Mouse (Mus musculus): Measurements from ENCODE around the gene Pdlim5. TPM values are rescaled to one million over a fixed set of nuclear protein-coding genes. Genes with fewer than 3 reads are reported as not detected.

Gene Pdlim5
- polyA plus RNA-seq, 1 experiment from 2014 or later: 17.5 TPM

GRCm38 (mm10) chr3:142436212-142436611 is 40.7 kb upstream of the Pdlim5 start:
- peak; percentile 85 for DNase-seq (ENCODE audit: low spot score, missing footprints)
- no peaks in the 10 kb centered on the region for H3K9me3 ChIP-seq (ENCODE audit: control insufficient read depth, low read length)
- H3K27ac ChIP-seq (ENCODE audit: low read depth, low read length): no peak overlapping the region
- H3K27me3 ChIP-seq (ENCODE audit: control insufficient read depth, insufficient read depth, low read length): no peaks in the 10 kb centered on the region
- H3K4me2 ChIP-seq: no peak overlapping the region
- no peaks in the 10 kb centered on the region for H3K36me3 ChIP-seq (ENCODE audit: control insufficient read depth, insufficient read depth, low read length)
- 71% methylated on average over 5 of the region's 5 CpGs for WGBS
- peaks cover 17% of the 10 kb centered on the region for H3K4me1 ChIP-seq (ENCODE audit: control insufficient read depth, insufficient read depth, low read length)
- H3K9ac ChIP-seq (ENCODE audit: low read length): no peak overlapping the region
- no peak overlapping the region for H3K4me3 ChIP-seq (ENCODE audit: low read depth, low read length)
- no peak for ATAC-seq (ENCODE audit: low FRiP score)

GRCm38 (mm10) chr3:142434786-142435168 is 39.3 kb upstream of the Pdlim5 start:
- no peaks in the 10 kb centered on the region for H3K27me3 ChIP-seq (ENCODE audit: control insufficient read depth, insufficient read depth, low read length)
- peaks cover 17% of the 10 kb centered on the region for H3K4me1 ChIP-seq (ENCODE audit: control insufficient read depth, insufficient read depth, low read length)
- DNase-seq (ENCODE audit: low spot score, missing footprints) (peak; percentile 86), ATAC-seq (ENCODE audit: low FRiP score) (peak; percentile 22)
- no peak overlapping the region for H3K9ac ChIP-seq (ENCODE audit: low read length)
- no peak overlapping the region for H3K4me3 ChIP-seq (ENCODE audit: low read depth, low read length)
- H3K27ac ChIP-seq (ENCODE audit: low read depth, low read length): no peak overlapping the region
- no peaks in the 10 kb centered on the region for H3K36me3 ChIP-seq (ENCODE audit: control insufficient read depth, insufficient read depth, low read length)
- 53% methylated on average over 4 of the region's 4 CpGs for WGBS
- no peak overlapping the region for H3K4me2 ChIP-seq
- no peaks in the 10 kb centered on the region for H3K9me3 ChIP-seq (ENCODE audit: control insufficient read depth, low read length)

GRCm38 (mm10) chr3:142434127-142434785 is 38.8 kb upstream of the Pdlim5 start:
- H3K9ac ChIP-seq (ENCODE audit: low read length): no peak overlapping the region
- no peaks in the 10 kb centered on the region for H3K36me3 ChIP-seq (ENCODE audit: control insufficient read depth, insufficient read depth, low read length)
- ATAC-seq (ENCODE audit: low FRiP score) (peak; percentile 95), DNase-seq (ENCODE audit: low spot score, missing footprints) (peak; percentile 90)
- WGBS: 38% methylated on average over 7 of the region's 7 CpGs
- H3K4me3 ChIP-seq (ENCODE audit: low read depth, low read length): no peak overlapping the region
- peak overlapping the region; percentile 31 for H3K27ac ChIP-seq (ENCODE audit: low read depth, low read length)
- no peak overlapping the region for H3K4me2 ChIP-seq
- H3K4me1 ChIP-seq (ENCODE audit: control insufficient read depth, insufficient read depth, low read length): peaks cover 13% of the 10 kb centered on the region
- no peaks in the 10 kb centered on the region for H3K9me3 ChIP-seq (ENCODE audit: control insufficient read depth, low read length)
- no peaks in the 10 kb centered on the region for H3K27me3 ChIP-seq (ENCODE audit: control insufficient read depth, insufficient read depth, low read length)

GRCm38 (mm10) chr3:142431481-142431880 is 36.0 kb upstream of the Pdlim5 start:
- ATAC-seq (ENCODE audit: low FRiP score): no peak
- WGBS: 83% methylated on average over 3 of the region's 3 CpGs

GRCm38 (mm10) chr3:142430048-142430447 is 34.6 kb upstream of the Pdlim5 start:
- Histone ChIP-seq H3K9ac (ENCODE audit: low read length) (no peak overlapping the region), H3K9me3 (ENCODE audit: control insufficient read depth, low read length) (no peaks in the 10 kb centered on the region), H3K36me3 (ENCODE audit: control insufficient read depth, insufficient read depth, low read length) (no peaks in the 10 kb centered on the region), H3K4me2 (no peak overlapping the region), H3K4me3 (ENCODE audit: low read depth, low read length) (no peak overlapping the region), H3K27me3 (ENCODE audit: control insufficient read depth, insufficient read depth, low read length) (no peaks in the 10 kb centered on the region), H3K27ac (ENCODE audit: low read depth, low read length) (no peak overlapping the region), H3K4me1 (ENCODE audit: control insufficient read depth, insufficient read depth, low read length) (peaks cover 16% of the 10 kb centered on the region)
- WGBS: 81% methylated on average over 4 of the region's 4 CpGs
- ATAC-seq (ENCODE audit: low FRiP score): no peak
- peak; percentile 73 for DNase-seq (ENCODE audit: low spot score, missing footprints)

More at GRCm38 (mm10) chr3:142431481-142431880, 36.0 kb upstream of the Pdlim5 start:
- Histone ChIP-seq H3K4me2 (no peak overlapping the region), H3K9me3 (ENCODE audit: control insufficient read depth, low read length) (no peaks in the 10 kb centered on the region), H3K9ac (ENCODE audit: low read length) (no peak overlapping the region), H3K27me3 (ENCODE audit: control insufficient read depth, insufficient read depth, low read length) (no peaks in the 10 kb centered on the region), H3K4me3 (ENCODE audit: low read depth, low read length) (no peak overlapping the region), H3K27ac (ENCODE audit: low read depth, low read length) (no peak overlapping the region), H3K36me3 (ENCODE audit: control insufficient read depth, insufficient read depth, low read length) (no peaks in the 10 kb centered on the region), H3K4me1 (ENCODE audit: control insufficient read depth, insufficient read depth, low read length) (peaks cover 16% of the 10 kb centered on the region)
- DNase-seq (ENCODE audit: low spot score, missing footprints): peak; percentile 77

GRCm38 (mm10) chr3:142426806-142427205 is 31.3 kb upstream of the Pdlim5 start:
- no peaks in the 10 kb centered on the region for H3K9me3 ChIP-seq (ENCODE audit: control insufficient read depth, low read length)
- no peak overlapping the region for H3K9ac ChIP-seq (ENCODE audit: low read length)
- H3K4me2 ChIP-seq: no peak overlapping the region
- H3K4me3 ChIP-seq (ENCODE audit: low read depth, low read length): no peak overlapping the region
- peaks cover 3% of the 10 kb centered on the region; the same call in 1 of the 2 replicates for H3K4me1 ChIP-seq (ENCODE audit: control insufficient read depth, insufficient read depth, low read length)
- ATAC-seq (ENCODE audit: low FRiP score) (peak; percentile 55; the same call in 1 of the 2 replicates), DNase-seq (ENCODE audit: low spot score, missing footprints) (peak; percentile 82)
- no peaks in the 10 kb centered on the region for H3K27me3 ChIP-seq (ENCODE audit: control insufficient read depth, insufficient read depth, low read length)
- WGBS: 18% methylated on average over 3 of the region's 3 CpGs
- H3K36me3 ChIP-seq (ENCODE audit: control insufficient read depth, insufficient read depth, low read length): no peaks in the 10 kb centered on the region
- H3K27ac ChIP-seq (ENCODE audit: low read depth, low read length): no peak overlapping the region

- Histone ChIP-seq H3K36me3 (ENCODE audit: control insufficient read depth, insufficient read depth, low read length) (no peaks in the 10 kb centered on the region), H3K9me3 (ENCODE audit: control insufficient read depth, low read length) (no peaks in the 10 kb centered on the region), H3K9ac (ENCODE audit: low read length) (no peak overlapping the region), H3K4me2 (no peak overlapping the region), H3K4me1 (ENCODE audit: control insufficient read depth, insufficient read depth, low read length) (peaks cover 3% of the 10 kb centered on the region; the same call in 1 of the 2 replicates), H3K27me3 (ENCODE audit: control insufficient read depth, insufficient read depth, low read length) (no peaks in the 10 kb centered on the region), H3K4me3 (ENCODE audit: low read depth, low read length) (no peak overlapping the region), H3K27ac (ENCODE audit: low read depth, low read length) (no peak overlapping the region)
- ATAC-seq (ENCODE audit: low FRiP score) (no peak), DNase-seq (ENCODE audit: low spot score, missing footprints) (no peak)
- WGBS: 55% methylated on average over 1 of the region's 1 CpGs
Measured at GRCm38 (mm10) chr3:142424134-142424533, 28.6 kb upstream of the Pdlim5 start.

GRCm38 (mm10) chr3:142423501-142423917 is 28.0 kb upstream of the Pdlim5 start:
- whole genome bisulfite sequencing: 82% methylated on average over 4 of the region's 4 CpGs
- DNase-seq (ENCODE audit: low spot score, missing footprints): no peak
- Histone ChIP-seq H3K4me3 (ENCODE audit: low read depth, low read length) (no peak overlapping the region), H3K27me3 (ENCODE audit: control insufficient read depth, insufficient read depth, low read length) (no peaks in the 10 kb centered on the region), H3K36me3 (ENCODE audit: control insufficient read depth, insufficient read depth, low read length) (no peaks in the 10 kb centered on the region), H3K9me3 (ENCODE audit: control insufficient read depth, low read length) (no peaks in the 10 kb centered on the region), H3K4me1 (ENCODE audit: control insufficient read depth, insufficient read depth, low read length) (peaks cover 3% of the 10 kb centered on the region; the same call in 1 of the 2 replicates), H3K9ac (ENCODE audit: low read length) (no peak overlapping the region), H3K4me2 (no peak overlapping the region), H3K27ac (ENCODE audit: low read depth, low read length) (no peak overlapping the region)
- no peak for ATAC-seq (ENCODE audit: low FRiP score)

- DNase-seq (ENCODE audit: low spot score, missing footprints) (no peak), ATAC-seq (ENCODE audit: low FRiP score) (no peak)
- H3K4me1 ChIP-seq (ENCODE audit: control insufficient read depth, insufficient read depth, low read length): peaks cover 3% of the 10 kb centered on the region; the same call in 1 of the 2 replicates
- H3K9me3 ChIP-seq (ENCODE audit: control insufficient read depth, low read length): no peaks in the 10 kb centered on the region
- no peaks in the 10 kb centered on the region for H3K27me3 ChIP-seq (ENCODE audit: control insufficient read depth, insufficient read depth, low read length)
- H3K4me3 ChIP-seq (ENCODE audit: low read depth, low read length): no peak overlapping the region
- no peak overlapping the region for H3K9ac ChIP-seq (ENCODE audit: low read length)
- no peak overlapping the region for H3K27ac ChIP-seq (ENCODE audit: low read depth, low read length)
- 89% methylated on average over 4 of the region's 4 CpGs for WGBS
- H3K4me2 ChIP-seq: no peak overlapping the region
- H3K36me3 ChIP-seq (ENCODE audit: control insufficient read depth, insufficient read depth, low read length): no peaks in the 10 kb centered on the region
Measured at GRCm38 (mm10) chr3:142422229-142422628, 26.7 kb upstream of the Pdlim5 start.

Data from midbrain, embryonic 11.5 days (tissue).